Mouse (Mus musculus) heart, postnatal 0 days (tissue): Measurements from ENCODE around the gene Ugt1a6b.

ENCODE experiments used
- CTCF ChIP-seq: IDR thresholded peaks from 2 replicates; pipeline ENCODE4 v1.5.1; 2016; ENCODE audit warnings: antibody characterized with exemption, control low read depth, low read depth
- EP300 ChIP-seq: IDR thresholded peaks from 2 replicates; pipeline ENCODE4 v1.6.1; 2016; ENCODE audit warnings: antibody characterized with exemption, low read depth

DNA sequence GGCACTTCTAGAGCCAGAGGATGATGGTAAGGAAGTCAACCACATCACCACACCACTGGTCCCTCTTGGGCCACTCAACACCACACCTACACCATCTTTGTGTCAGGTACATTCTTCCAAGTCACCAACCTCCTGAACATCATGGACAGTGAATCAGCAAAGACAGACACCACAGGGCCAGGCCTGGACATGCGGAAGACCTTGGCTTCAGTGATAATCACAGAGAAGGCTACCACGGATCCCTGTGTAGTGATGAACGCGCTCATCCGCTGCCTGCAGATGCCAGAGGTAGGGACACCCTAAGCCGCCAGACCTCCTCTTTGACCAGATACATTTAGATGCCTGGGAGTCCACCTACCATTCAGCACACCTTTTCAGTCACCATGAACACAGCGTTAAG, 125.1 kb downstream of the Ugt1a6b start:
- no peak for TF ChIP-seq CTCF
- no peak for TF ChIP-seq EP300
